Mouse (Mus musculus) kidney, postnatal 0 days (tissue): ENCODE measurements around the gene Hook2. TPM values are rescaled to one million over a fixed set of nuclear protein-coding genes. Genes with fewer than 3 reads are reported as not detected.

Experiments
- ATAC-seq: fragments of 200-750 bp; cut with Nextera tagmentation; replicated peaks from 2 replicates; pipeline ENCODE4 v1.8.0; 2017; ENCODE audit warnings: low read depth, moderate number of reproducible peaks, moderate TSS enrichment, moderate library complexity; ENCODE audit not compliant: low FRiP score
- DNase-seq: peaks from one replicate; pipeline ENCODE4 v3.0.0-alpha.2; 2016; ENCODE audit warnings: low spot score
- H3K27ac ChIP-seq: fragments of 300-500 bp; sonication (generic); 2 replicates; pipeline ENCODE4 v1.5.1; 2014; ENCODE audit warnings: mild to moderate bottlenecking
- H3K27me3 ChIP-seq: fragments of 300-500 bp; sonication (generic); 2 replicates; pipeline ENCODE4 v1.6.1; 2014; ENCODE audit warnings: low read length, mixed read lengths; ENCODE audit not compliant: insufficient read depth
- H3K36me3 ChIP-seq: fragments of 300-500 bp; sonication (generic); 2 replicates; pipeline ENCODE4 v1.6.1; 2014; ENCODE audit warnings: low read length, mixed read lengths; ENCODE audit not compliant: insufficient read depth
- H3K4me1 ChIP-seq: fragments of 300-500 bp; sonication (generic); replicated peaks from 2 replicates; pipeline ENCODE4 v1.6.1; 2014; ENCODE audit warnings: antibody characterized with exemption, low read length, mixed read lengths; ENCODE audit not compliant: insufficient read depth
- H3K4me2 ChIP-seq: fragments of 300-500 bp; sonication (generic); 2 replicates; pipeline ENCODE4 v1.6.1; 2014; ENCODE audit warnings: mild to moderate bottlenecking, low read length, moderate library complexity, mixed read lengths
- H3K4me3 ChIP-seq: fragments of 300-500 bp; sonication (generic); replicated peaks from 2 replicates; pipeline ENCODE4 v1.5.1; 2014; ENCODE audit warnings: low read depth, low read length
- H3K9ac ChIP-seq: fragments of 300-500 bp; sonication (generic); 2 replicates; pipeline ENCODE4 v1.6.1; 2014; ENCODE audit warnings: low read depth, low read length
- H3K9me3 ChIP-seq: fragments of 300-500 bp; sonication (generic); replicated peaks from 2 replicates; pipeline ENCODE4 v1.6.1; 2016; ENCODE audit warnings: low read length, inconsistent platforms, mixed read lengths
- CTCF ChIP-seq: IDR thresholded peaks from 2 replicates; pipeline ENCODE4 v1.5.1; 2016; ENCODE audit warnings: antibody characterized with exemption, low read depth, mild to moderate bottlenecking, moderate library complexity
- WGBS: fragments of 180-500 bp; shearing (Covaris S2); extraction: QIAGEN DNeasy Blood & Tissue Kit; methylation state at CpG from one replicate; pipeline ENCODE4 v1.1.7; 2014; 5-methylcytosine and 5-hydroxymethylcytosine counted together
- polyA plus RNA-seq: library from polyadenylated mRNA; unstranded; fragments of >200 nt; fragmentation: Nextera tagmentation; extraction: Ambion mirVana; gene quantifications from 2 replicates; pipeline ENCODE4 v1.2.1, GENCODE M21; 2015

The Hook2 gene
- polyA plus RNA-seq, 1 experiment from 2014 or later: 30.2 TPM

- ATAC-seq (peak; percentile 67), DNase-seq (peak; percentile 96)
- Histone ChIP-seq H3K4me1 (peaks cover 22% of the 10 kb centered on the region), H3K9ac (peak overlapping the region; percentile 86), H3K36me3 (peaks cover 16% of the 10 kb centered on the region), H3K27ac (peak overlapping the region; percentile 96), H3K27me3 (no peaks in the 10 kb centered on the region), H3K4me3 (peak overlapping the region; percentile 69), H3K4me2 (peak overlapping the region; percentile 98), H3K9me3 (no peaks in the 10 kb centered on the region)
- under 1% methylated on average over 61 of the region's 61 CpGs for WGBS
- no peak for TF ChIP-seq CTCF
Measured at GRCm38 (mm10) chr8:84976031-84976762, 14.2 kb upstream of the Hook2 start.

DNA sequence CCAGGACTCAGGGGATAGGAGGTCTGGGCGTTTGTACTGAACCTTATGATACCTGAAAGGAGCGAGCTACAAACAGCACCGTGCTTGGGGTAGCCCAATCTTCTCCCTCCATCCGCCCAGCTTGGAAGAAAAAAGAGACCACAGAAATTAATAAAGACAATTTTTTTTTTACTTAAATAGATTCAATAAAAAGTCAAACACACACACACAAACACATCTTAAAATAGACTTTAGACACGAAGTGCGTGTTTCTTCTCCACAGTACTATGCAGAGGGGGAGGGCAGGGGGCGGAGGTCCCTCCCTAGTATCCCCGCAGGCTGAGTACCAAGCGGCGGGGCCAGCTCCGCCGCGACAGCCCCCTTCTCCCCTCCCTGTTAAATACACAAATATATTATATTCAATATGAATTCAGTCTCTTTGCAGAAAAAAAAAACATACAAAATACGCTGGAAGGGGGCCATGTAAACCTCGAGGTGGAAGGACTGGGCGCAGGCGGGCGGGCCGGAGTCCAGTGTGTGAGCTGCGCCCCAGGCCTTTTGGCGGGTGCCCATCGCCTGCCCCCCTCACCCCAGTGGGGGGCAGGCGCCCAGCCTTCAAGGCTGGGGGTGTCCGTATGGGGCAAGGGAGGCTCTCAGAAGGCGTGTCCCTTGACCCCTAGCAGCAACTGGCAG, 13.5 kb upstream of the Hook2 start:
- 2% methylated on average over 25 of the region's 25 CpGs for WGBS
- H3K4me1 ChIP-seq: peaks cover 28% of the 10 kb centered on the region
- H3K27ac ChIP-seq: peak overlapping the region; percentile 96; the same call in 1 of the 2 replicates

GRCm38 (mm10) chr8:84977435-84978247, 12.8 kb upstream of the Hook2 start:
- Histone ChIP-seq H3K36me3 (peaks cover 5% of the 10 kb centered on the region; the same call in 1 of the 2 replicates), H3K4me1 (peaks cover 35% of the 10 kb centered on the region), H3K4me2 (peak overlapping the region; percentile 98), H3K4me3 (peak overlapping the region; percentile 69), H3K9ac (peak overlapping the region; percentile 86), H3K9me3 (no peaks in the 10 kb centered on the region), H3K27ac (peak overlapping the region; percentile 96), H3K27me3 (no peaks in the 10 kb centered on the region)
- TF ChIP-seq CTCF: no peak; the same call in 1 of the 2 replicates
- under 1% methylated on average over 68 of the region's 70 CpGs for WGBS
- no peak for ATAC-seq
- DNase-seq: peak; percentile 66

More for the DNA sequence above, 13.5 kb upstream of the Hook2 start:
- ATAC-seq (no peak), DNase-seq (no peak)
- no peak for TF ChIP-seq CTCF
- Histone ChIP-seq H3K9me3 (no peaks in the 10 kb centered on the region), H3K27me3 (no peaks in the 10 kb centered on the region), H3K4me3 (peak overlapping the region; percentile 69), H3K4me2 (peak overlapping the region; percentile 98), H3K9ac (peak overlapping the region; percentile 86), H3K36me3 (peaks cover 11% of the 10 kb centered on the region; the same call in 1 of the 2 replicates)

- Histone ChIP-seq H3K4me2 (peak within 1 kb of the TSS; percentile 98), H3K36me3 (no peaks in the 10 kb centered on the region), H3K27me3 (no peaks in the 10 kb centered on the region), H3K9ac (peak within 1 kb of the TSS; percentile 86), H3K9me3 (no peaks in the 10 kb centered on the region), H3K4me1 (peaks cover 35% of the 10 kb centered on the region), H3K27ac (peak within 1 kb of the TSS; percentile 96), H3K4me3 (peak within 1 kb of the TSS; percentile 69)
- WGBS: under 1% methylated on average over 63 of the region's 63 CpGs
- DNase-seq (peak; percentile 96), ATAC-seq (peak; percentile 38)
- no peak for TF ChIP-seq CTCF
Measured at GRCm38 (mm10) chr8:84978248-84978940, 12.0 kb upstream of the Hook2 start, which contains the start of gene Junb. Junb (minus strand) TSS chr8:84978718.

DNA sequence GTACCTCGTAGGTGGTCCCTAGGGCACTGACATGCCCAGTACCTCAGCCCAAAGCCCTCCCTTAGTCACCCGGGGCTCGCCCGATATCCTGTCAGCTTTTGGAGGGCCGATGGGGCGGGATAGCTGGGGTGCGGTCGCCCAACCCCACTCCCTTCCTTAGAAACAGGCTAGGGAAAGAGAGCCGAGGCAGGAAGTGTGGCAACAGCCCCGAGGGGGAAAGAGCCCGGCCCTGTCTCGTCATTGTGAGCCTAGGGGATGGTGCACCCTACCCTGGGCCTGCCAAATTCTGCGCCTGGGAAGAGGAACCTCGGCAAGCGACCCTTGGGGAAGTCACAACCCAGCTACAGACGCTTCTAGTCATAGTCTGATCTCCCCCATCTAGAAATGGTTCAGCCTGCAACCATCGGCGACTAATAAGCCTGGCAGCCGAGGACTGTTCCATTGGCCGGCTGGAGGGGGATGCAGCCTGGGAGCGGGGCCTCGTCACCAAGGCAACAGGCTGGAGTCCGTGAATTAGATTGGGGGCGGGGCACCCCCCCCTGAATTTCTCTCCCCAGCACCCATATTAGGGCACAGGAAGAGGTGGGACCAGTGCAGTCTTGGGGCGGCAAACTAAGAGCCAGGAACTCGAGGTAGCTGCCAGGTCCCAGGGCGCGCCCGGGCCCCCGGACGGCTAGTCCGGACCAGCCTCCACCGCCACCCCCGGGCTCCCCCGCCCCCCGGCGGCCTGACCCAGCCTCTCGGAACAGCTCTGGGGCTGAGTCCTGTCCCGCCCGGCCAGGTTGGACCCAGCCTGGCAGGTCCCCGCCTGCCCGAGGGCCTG, 10.6 kb upstream of the Hook2 start:
- no peaks in the 10 kb centered on the region for H3K27me3 ChIP-seq
- peaks cover 45% of the 10 kb centered on the region for H3K4me1 ChIP-seq
- DNase-seq (peak; percentile 94), ATAC-seq (peak; percentile 72)
- WGBS: 2% methylated on average over 38 of the region's 42 CpGs
- no peaks in the 10 kb centered on the region for H3K9me3 ChIP-seq
- peak overlapping the region; percentile 98 for H3K4me2 ChIP-seq
- no peaks in the 10 kb centered on the region for H3K36me3 ChIP-seq
- peak overlapping the region; percentile 69 for H3K4me3 ChIP-seq
- H3K9ac ChIP-seq: peak overlapping the region; percentile 58
- no peak for TF ChIP-seq CTCF
- peak overlapping the region; percentile 96 for H3K27ac ChIP-seq
